Mouse (Mus musculus) CD8-positive naive resting alpha-beta T cell, adult 2 months (primary cell): ENCODE results near the gene Isl2.
A peak's percentile ranks its signal among the peaks of the same experiment; 100 is the strongest.

Experiments
- DNase-seq, 2 experiments: peaks; one replicate each; pipeline ENCODE4 v3.0.0; 2022; ENCODE audit warnings: low read depth in 2 of 2, low spot score in 2 of 2

Isl2 gene

GRCm38 (mm10) chr9:55546176-55547010 lies 7.9 kb downstream of the Isl2 start:
- peak in 1 of 2 experiments; percentile 9 for DNase-seq

- DNase-seq, result no peak
Measured at GRCm38 (mm10) chr9:55548871-55549270, 10.4 kb downstream of the Isl2 start.

DNA sequence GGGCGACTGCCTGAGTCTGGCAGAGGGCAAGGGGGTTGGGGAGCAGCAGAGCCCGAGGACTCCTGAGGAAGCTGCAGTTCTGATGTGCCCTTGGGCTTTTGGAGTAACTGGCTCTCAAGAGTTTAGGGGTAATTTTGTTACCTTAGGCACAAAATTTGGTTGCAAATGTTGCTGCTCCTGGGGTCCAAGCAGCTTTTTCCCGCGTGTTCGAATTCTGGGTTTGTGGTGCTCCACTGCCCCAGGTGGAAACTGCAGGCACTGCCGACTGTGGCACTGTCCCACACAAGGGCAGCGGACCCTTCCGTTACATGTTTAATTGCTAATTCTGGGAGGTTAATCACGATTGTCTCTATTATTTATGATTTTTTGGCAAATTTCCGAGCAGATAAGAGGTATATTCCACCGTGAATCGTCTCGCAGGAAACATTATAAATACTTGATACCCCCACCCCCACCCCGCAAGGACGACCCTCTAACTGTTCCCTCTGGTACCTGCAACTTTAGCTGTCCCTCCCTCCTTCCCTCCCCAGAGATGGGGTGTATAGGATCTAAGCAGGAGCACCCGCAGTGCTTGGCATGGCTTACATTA lies 10.9 kb downstream of the Isl2 start:
- no peak for DNase-seq

GRCm38 (mm10) chr9:55554986-55555385 lies 16.5 kb downstream of the Isl2 start:
- no peak for DNase-seq

- no peak for DNase-seq
Measured at GRCm38 (mm10) chr9:55560960-55561359, 22.5 kb downstream of the Isl2 start.

- no peak for DNase-seq
Measured at GRCm38 (mm10) chr9:55568466-55569159, 30.1 kb downstream of the Isl2 start.

DNA sequence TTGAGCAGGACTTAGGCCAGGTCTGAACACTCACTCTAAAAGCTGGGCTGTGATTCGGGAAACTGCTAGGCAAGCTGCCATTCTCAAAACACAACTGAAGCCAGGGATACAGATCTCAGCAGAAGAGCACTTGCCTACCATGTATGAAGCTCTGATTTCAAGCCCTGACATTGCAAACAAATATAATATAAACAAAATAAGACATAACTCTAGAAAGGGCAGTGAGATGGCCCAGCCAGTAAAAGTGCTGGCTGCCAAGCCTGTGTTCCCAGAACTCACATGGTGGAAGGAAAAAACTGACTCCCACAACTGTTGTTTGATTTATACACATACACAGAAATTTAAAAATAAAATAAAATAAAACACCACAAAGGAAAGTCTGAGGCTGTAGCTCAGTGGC lies 32.6 kb downstream of the Isl2 start:
- DNase-seq, result no peak

DNA sequence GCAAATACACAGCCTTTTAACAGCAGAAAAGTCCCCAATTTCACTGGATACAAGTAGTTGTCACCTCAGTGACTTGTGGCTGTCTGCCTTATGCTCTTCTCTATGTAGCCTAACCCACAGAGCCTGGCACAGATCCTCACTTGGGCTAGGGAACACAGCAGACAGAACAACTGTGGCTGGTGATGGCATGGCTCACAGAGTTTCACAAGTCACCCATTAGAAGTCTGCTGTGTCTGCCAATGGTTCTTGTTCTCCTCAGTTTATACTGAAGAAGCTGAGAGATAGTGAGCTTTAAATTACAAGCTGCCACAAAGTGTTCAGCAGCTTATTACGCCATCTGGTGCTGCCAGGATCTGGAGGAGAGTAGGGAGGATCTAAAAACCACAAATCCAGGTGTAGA lies 38.1 kb downstream of the Isl2 start:
- no peak for DNase-seq

GRCm38 (mm10) chr9:55581414-55581813 lies 42.9 kb downstream of the Isl2 start:
- no peak for DNase-seq

GRCm38 (mm10) chr9:55586141-55586540 lies 47.7 kb downstream of the Isl2 start:
- DNase-seq, result no peak
